Mouse (Mus musculus) retina, postnatal 1 day (tissue): ENCODE data around the gene Ube2s.
"Not testable (repeated sequence)": the region's sequence is repeated elsewhere in the genome, so short reads cannot be mapped to it uniquely, and the experiment has no call there.

Experiments
- DNase-seq: peaks from one replicate; pipeline ENCODE4 v3.0.0-alpha.2; 2012

Ube2s gene

DNA sequence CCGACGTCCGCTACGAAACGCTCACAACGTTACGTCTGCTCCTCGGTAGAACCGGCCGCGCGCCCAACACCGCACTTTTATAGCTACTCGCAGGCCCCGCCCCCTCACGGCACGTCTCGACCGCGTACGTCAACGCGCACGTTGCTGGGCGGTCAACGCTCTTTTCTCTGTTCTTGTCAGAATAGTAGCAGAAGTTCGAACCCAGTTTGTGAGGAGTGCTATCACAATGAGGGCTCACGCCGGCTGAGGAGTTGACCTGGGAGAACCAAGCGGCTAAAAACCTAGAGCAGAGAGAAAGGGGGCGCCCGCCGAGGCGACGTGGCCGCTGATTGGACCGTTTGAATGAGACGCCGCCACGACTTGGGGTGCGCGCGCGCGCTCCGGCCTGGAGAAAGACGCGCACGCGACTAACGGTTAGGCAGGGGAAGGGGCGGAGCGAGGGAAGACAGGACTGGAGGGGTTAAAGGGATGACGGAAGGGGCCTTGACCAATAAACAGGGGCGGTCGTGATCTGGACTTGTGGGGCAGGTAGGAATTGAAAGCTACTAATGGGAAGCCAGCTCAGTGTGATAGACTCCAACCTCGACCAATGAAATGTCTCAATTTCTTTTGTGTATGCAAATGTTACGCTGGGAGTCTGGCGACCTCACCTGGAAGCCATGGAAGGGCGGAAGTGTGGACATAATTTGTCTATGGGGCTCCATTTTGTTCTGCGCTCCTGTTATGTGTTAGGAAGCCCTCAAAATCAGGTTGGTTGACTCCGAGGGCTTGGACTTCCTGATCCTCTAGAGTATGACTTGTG, at the start of gene Ube2s:
TSS of gene Ube2s (minus strand) at position 288 of the 802 bp plus-strand sequence.
- peak; percentile 100 for DNase-seq

DNA sequence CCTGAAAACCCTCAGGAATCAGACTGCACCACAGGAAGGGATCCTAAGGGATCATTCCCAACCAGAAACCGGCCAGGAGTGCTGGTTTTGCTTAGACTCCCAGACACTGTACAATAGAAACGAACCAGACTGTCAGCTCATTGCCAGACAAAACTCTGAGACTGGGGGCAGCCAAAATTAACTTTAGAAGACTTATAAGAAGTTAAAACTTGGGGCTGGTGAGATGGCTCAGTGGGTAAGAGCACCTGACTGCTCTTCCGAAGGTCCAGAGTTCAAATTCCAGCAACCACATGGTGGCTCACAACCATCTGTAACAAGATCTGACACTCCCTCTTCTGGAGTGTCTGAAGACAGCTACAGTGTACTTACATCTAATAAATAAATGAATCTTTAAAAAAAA, 48.5 kb upstream of the Ube2s start:
- not testable (repeated sequence) for DNase-seq

DNA sequence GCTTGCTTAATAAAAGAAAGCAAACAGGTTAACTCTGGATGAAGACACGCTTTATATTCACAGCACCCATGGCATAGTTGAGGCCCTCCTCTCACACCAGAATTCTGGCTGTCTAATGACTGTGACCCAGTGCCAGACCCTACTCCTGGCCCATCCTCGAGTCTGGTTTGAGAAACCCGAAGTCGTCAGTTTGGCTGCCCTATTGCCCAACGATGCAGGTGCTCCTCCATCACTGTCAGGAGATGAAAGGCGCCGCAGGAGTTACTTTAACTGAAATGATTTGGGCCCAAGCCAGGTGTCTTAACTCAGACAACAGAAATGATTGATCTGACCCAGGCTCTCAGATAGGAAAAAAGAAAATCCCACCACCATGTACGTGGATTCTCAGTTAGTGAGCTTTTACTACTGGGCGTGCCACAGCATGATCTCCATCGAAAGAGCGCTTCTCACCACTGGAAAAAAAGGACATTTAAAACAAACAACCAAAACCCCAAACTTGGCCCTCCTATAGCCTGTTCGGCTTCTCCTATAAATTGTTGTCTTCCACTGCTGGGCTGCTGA, 47.1 kb upstream of the Ube2s start:
- DNase-seq: no peak

DNA sequence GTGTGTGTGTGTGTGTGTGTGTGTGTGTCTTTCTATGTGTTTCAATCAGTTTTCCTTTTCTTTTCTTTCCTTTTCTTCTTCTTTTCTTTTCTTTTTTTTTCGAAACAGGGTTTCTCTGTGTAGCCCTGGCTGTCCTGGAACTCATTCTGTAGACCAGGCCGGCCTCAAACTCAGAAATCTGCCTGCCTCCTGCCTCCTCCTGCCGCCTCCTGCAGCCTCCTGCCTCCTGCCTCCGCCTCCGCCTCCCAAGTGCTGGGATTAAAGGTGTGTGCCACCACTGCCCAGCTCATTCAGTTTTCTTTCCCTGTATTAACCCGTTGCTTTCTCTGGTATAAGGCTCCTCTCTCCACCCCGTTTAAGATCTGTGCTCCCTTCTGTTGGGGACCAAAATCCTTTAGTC, 44.9 kb upstream of the Ube2s start:
- DNase-seq: no peak

DNA sequence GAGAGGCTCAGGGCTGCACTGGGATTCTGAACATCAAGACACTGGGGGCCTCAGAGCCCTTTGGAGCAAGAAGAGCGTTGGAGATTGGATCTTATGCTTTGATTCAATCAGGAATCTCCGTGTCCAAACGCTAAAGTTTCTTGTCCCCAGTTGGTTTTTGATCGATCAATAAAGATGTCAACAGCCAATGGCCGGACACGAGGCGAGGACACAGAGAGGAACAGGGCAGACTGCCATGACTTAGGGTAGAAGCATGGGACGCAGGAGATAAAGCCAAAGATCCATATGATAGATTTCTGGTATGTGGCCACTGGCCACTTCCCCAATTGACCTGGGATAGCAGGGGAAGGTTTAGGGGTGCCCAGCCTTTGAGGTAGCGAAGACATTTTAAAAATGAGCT, 44.1 kb upstream of the Ube2s start:
- no peak for DNase-seq

DNA sequence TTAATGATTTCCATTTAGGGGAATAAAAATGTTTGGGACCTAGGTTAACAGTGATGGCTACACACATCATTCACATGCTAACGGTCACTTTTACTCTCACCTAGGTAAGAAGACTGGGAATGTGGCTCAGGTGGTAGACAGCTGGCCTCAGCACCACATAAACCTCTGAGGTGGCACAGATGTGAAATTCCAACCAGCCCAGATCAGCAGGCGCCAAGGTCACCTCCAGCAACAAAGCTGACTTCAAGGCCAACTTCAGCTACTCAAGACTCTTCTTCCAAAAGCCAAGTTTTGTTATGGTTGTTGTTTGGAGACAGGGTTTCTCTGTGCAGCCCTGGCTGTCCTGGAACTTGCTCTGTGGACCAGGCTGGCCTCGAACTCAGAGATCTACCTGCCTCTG, 41.2 kb upstream of the Ube2s start:
- no peak for DNase-seq

DNA sequence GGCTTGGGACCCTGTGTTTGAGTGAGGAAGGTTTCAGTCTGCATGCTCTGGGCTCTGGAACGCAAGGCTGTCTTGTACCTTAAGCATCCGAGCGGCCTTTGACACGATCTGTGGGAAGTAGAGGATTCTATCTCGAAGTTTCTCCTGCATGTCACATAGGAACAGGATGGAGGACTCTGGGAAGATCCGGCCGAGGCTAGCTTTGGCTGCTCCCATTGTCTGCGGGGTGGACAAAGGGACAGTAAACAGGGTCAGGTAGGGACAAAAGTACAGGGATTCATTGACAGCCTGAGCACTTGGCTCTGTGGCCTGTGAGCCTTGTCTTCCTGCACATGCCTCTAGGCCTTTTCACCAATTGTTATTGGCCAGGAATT, 38.9 kb upstream of the Ube2s start:
- no peak for DNase-seq

DNA sequence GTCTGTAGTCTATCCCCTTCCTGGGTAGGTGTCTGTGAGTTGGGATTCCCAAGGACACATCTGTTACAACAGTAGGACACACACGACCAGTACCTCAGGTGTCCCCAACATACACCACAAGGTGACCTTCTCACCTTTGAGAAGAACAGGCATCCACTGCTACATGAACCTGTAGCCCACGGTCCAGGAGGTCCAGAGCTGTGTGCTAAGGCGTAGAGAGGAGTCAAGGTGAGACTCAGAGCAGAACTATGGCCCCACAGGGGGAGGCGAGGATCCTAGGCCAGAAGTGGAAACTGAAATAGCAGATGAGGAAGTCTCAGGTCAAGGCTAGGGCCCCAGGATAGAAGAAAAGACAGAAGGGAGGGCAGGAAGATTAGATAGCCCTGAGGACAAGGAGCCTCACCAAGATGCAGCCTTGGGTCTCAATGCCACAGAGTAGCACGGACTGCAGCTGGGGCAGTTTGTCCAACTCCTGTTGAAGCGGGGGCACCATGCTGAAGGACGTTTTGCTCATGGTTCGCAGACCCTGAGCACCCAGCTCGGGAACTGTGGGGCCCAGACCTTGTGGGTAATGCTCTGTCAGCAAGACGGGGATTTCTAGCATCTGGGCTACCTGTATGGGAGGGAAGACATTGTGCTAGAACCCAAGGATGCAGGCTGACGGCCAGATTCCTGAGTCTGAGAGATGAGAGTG, 38.4 kb upstream of the Ube2s start:
- no peak for DNase-seq

DNA sequence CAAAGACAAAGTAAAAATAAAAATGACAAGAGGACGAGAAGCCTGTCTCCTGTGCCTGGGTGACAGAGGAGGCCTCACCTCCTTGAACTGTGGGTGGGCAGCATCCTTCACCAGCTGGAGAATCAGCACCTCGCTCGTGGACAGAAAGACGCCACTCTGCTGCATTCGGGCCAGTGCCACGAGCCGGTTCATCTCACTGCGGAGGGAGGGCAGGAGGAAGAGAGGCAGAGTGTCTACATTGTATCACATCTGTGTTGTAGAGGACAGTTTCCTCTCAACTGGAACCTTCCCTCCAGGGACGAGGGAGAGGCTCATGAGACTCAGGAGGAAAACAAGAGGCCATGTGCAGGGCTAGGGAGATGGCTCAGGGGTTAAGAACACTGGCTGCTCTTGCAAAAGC, 37.0 kb upstream of the Ube2s start:
- no peak for DNase-seq

DNA sequence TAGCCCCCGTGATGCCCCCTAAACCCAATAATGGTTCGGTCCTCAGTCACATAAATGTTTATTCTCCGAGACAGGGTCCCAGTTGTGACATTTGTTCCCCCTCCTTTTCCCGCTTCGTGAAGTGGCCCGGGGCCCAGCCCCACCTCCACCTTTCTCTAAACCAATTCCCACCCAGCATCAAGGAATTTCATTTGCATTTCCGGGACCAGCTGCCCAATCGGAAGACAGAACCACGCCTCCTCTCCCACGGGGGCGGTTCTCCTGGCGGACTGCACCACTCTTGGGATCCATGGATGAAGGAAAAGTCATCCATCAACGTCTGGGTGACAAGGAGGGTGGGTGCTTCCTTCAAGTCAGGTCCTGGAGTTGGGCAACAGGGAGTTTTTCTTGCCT, 32.5 kb upstream of the Ube2s start:
- DNase-seq: peak; percentile 94

DNA sequence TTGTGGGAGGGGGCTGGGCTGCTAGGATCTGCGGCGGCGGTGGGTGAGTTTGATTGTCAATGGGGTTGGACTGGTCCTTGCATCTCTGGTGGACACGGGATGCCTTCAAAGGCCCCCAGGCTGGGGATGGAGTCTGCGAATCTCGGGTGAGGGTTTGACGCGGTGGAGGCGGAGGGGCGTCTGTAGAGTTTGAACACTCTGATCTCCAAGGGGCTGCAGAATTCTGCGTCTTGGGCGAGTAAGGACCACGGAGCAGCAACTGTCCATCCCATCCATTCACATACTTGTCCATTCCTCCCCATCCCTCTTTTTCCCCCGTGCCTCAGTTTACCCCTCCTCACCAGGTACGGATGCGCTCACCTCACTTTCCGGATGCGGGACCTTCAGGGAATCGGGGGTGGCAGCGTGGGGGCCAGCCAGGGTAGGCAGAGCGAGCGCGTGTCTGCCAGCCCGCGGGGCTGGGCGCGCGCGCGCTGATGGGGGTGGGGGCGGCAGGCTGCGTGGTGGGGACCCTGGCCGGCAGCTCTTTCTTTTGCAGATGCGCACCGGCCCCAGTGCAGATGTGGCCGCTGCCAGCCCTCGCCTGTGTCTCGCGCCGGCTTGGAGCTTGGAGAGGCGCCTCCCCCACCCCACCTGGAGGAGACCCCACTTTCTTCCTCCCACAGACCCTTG, 32.0 kb upstream of the Ube2s start, which contains the start of gene Shisa7:
TSS of gene Shisa7 (minus strand) at position 452 of the 672 bp plus-strand sequence.
- DNase-seq: no peak

DNA sequence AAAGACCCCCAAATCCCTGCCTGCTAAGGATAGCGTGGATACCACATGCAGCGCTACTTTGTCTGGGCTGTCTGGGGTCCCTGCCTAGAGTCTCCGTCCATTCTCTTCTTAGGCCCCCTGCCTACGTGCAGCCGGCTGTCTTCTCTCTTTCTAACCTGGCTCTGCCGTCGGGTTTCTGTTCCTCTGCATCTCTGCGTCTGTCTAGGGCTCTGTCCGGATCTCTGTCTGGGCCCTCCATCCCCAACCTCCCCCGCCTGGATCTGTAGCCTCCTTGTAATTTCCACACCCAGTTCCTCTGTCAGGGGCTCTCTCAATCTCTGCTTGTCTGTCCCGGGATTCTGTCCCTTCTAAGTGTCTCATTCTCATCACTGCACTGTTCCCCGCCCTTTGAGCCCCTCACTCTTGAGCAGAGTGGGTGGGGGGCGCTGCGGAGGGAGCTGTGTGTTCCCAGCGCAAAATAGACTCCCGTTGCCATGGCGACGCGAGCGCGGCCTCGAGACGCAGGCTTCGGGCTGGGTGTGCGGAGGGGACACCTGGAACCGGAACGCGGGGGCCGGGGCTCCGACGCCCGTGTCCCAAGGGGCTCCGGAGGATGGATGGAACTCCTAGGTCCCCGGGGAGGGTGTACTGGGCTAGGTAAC, 31.3 kb upstream of the Ube2s start:
- peak; percentile 76 for DNase-seq

DNA sequence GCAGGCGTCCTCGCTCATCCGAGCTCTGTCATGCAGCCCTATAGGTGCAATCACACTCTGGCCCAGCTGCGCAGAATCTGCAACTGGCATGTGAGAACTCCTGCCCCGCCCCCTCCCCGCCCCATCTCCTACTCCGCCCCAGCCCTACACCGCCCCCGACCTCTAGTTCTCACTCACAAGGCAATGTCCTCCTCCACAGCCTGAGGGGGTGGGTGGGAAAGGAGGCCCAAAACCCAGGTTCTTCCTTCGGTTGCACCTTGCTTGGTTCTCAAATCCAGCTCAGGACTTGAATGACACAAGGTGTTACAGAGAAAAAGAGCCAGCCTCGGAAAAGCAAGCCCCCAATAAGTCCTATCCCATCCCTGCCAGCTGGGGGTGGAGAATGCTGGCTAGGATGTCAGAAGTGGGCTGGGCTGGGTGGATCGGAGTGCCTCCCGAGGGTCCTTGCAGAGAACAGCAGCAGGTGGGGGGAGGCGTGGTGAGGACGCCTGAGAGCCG, 30.3 kb upstream of the Ube2s start:
- DNase-seq: peak; percentile 63

DNA sequence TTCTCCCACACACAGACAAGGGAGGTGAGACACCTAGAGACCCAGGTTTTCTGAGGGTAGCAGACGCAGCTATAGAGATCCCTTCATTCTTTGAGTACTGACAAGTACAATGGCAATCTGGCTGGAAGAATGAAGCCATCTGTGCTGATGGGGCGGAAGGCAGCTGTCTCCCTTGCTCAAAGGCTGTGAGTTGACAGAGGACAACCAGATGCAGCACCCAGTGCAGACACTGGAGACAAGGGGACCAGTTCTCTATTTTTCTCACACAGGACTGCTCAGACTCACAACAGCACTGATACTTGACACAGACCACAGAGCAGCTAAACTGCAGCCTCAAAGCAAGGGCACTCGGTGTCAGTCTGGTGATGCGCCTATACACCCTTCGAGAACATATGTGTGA, 29.7 kb upstream of the Ube2s start:
- peak; percentile 38 for DNase-seq

DNA sequence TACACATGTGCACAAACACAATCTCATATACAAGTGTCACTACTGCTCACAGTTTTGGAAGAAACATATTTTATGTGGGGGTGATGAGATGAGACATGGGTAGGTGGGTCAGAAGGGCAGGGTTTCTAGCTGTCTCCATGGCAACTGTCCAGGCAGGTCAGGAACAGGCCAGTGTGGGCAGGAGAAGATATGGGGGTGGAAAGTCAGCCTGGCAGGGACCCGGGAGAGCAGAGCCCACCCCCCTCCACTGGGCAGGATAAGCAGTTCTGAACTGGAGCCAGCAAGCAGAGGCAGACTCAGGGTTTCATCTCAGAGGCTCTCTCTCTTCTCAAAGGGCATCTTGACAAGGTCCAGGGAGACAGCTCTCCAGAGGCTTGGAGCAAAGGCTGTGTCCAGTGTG, 25.2 kb upstream of the Ube2s start:
- no peak for DNase-seq

DNA sequence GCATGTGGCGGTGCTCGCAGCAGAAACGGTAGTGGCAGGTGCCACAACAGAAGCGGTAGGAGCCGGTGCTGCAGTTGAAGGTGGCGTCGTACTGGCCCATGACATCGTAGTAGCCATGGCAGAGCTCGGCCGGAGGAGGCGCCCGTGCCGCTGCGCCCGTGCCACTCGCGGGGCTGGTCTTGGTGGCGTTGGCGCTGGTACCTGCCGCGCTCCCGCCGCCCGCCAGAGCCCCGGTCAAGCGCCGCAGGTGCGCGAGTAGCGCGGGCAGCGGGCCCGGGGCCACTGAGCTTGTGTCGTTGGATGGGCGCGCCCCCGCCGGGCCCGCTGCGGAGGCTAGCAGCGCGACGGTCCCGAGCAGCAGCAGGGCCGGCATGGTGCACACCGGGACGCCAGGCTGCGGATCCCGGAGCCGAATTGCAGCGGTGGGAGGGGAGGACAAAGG, 24.0 kb upstream of the Ube2s start:
- DNase-seq: peak; percentile 84

DNA sequence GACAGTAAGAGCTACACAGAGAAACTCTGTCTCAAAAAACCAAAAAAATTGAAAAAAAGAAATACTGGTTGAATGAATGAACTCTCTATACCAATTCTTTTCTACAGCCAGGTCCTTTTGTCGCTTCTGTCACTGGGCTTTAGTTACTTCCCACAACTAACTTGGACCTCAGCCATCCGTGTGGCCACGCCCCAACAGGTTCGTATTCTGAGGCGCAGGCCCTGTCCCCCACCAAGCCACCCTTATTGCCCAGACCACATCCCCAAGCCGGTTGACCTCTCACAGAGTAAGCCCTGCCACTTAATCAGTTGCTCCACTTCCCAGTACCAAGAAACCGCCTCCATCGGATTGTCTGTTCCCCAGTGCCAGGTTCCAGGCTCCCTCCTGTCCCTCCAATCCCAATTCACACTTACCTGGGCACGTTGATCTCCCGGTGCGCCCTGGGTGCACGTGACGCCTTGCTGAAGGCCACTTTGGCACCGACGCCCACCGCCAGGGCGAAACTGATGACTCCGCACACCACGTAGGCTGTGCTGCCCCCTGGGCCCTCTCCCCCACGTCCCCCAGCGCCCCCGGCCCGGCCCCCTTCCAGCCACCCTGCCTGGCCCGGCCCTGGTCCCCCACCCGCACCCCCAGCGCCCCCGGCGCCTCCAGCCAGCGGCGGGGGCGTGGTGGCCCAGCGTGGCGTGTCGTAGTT, 23.4 kb upstream of the Ube2s start:
- no peak for DNase-seq

DNA sequence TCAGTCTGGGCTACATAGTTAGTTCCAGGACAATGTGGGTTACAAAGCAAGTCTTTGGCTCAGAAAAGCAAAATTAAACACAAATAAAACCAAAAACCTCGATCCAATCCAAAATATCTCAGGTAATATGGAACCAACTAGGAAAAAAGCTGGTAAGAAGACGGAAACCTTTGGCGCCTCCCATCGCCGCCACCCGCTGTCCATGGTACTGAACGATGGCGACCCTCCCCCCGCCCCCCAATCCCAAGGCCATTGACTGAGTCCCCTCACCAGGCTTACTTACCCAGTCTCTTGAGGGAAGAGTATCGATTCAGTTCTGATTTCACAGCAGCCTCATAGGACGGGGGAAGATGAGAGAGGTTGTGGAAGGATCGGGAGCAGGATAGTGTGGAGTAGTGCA, 18.1 kb upstream of the Ube2s start:
- peak; percentile 8 for DNase-seq

DNA sequence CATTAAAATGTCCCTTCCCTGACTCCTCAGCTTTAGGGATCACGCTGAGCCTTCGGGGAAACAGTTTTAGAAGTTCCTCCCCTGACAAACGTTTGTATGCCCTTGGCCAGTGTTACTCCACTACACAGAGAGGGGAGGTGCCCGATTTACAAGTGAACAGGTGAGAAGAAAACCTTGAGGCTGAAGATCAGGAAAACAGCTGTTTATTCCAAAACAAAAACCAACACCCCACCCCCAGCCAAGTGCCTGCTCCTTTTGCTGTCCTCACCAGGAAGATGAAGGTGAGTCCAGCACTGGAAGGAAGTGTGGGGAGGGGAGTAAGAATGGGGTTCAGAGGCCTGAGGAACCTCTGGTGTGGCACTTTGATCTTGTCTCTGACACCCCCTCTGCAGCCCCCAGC, 13.0 kb upstream of the Ube2s start:
- DNase-seq: no peak

DNA sequence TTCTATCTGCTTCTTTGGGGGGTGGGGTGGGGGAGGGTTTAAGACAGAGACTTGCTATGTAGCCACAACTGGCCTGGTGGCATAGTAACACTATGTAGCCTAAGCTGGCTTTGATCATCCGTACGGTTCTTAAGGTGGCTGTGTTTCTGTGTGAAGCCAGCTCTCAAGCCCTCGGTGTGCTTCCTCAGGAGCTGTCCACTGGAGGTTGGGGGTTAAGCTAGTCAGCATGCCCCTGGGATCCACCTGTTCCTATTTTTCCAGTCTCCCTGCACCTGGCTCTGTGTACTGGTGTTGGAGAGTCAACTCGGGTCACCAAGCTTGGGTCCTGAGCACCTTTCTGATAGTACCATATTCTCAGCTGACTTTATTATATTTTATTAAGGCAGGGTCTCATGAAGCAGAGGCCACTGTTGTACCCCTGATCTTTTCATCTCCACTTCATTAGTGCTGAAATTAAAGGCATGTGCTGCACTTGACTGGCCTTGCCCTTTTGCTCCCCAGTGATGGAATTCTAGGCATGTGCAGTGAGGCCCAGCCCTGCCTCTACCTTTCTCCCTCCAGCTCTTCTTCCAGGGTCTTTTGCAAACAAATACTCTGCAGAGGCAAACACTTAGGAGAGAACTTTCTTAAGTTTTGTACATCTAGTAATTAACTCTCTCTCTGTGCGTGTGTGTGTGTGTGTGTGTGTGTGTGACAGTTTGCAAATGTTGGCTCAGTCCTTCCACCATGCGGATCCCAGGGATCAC, 9.9 kb upstream of the Ube2s start:
- DNase-seq: no peak

DNA sequence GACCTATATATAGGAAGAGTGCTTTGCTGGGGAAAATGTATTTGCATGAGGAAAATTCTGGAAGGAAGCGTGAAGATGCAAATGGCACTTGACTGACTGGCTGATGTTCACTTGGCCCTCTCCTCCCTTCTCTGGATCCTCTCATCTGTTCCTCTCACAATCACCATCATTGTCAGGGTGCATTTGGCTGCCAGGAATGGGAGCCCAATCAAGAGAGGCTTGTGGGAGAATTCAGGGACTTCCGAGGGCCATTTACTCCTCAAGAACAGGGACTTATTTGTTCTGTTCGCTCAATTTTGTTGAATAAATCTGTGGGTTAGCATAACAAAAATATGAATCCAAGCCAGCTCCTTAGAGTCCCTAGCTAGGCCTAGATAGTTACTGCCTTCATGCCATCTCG, 9.3 kb upstream of the Ube2s start:
- DNase-seq: no peak
